Mouse (Mus musculus): Measurements from ENCODE around the gene Ankrd33b. TPM values are rescaled to one million over a fixed set of nuclear protein-coding genes. Genes with fewer than 3 reads are reported as not detected.

Gene Ankrd33b
- polyA plus RNA-seq, 1 experiment: 0.16 TPM

DNA sequence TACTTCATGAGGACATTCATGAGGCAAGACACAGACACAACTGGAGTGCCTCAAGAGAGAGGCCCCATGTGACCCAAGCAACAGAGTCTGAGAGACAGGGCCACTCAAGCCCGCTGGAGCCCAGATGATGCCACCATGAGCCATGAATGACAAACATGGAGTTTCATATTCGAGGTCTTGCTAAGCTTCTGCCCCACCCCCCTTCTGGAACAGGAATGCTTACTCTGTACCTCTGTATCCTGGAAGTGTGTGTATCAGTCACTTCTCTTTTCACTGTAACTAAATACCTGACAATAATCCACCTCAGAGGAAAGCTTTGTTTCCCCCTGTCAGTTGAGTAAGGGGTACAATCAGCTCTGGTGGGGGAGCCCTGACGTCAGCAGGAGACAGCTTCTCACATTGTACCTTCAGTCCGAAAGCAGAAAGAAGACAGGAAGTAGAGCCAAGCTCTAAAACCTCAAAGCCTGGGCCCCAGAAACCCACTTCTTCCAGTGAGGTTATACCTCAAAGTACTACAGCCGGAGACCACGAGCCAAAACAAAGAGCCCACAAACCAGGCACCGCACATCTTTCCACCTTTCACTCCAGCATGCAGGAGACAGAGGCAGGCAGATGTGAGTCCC is 34.9 kb downstream of the Ankrd33b start:
- H3K4me1 ChIP-seq (ENCODE audit: control insufficient read depth, insufficient read depth, low read length): peaks cover 2% of the 10 kb centered on the region; the same call in 1 of the 2 replicates
- H3K27ac ChIP-seq (ENCODE audit: insufficient read depth, low read length): no peak overlapping the region
- H3K4me3 ChIP-seq (ENCODE audit: insufficient read depth, low read length): no peak overlapping the region
- TF ChIP-seq POLR2A (IDR thresholded peaks at IDR 0.05; ENCODE audit: low read depth, low read length) (no peak), CTCF (IDR thresholded peaks at IDR 0.05; ENCODE audit: borderline replicate concordance, insufficient read depth, low read length) (no peak)

DNA sequence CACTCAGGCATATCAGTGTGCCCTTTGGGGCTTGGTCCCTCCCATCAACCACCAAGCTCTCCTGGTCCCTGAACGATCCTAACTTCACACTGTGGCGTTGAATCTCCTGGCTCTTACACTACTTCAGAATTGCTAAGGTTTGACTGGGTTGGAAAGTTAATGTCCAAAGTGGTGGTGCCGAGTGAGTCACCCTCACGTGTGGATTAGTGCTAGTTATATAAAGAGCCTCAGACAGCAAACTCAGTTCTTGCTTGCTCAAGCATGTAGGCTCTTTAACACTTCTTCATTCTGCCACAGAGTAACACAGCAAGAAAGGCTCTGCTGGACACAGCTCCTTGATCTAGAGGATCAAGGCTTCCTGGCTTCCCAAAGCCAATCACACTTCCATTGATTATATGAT is 35.8 kb downstream of the Ankrd33b start:
- Histone ChIP-seq H3K4me1 (ENCODE audit: control insufficient read depth, insufficient read depth, low read length) (no peaks in the 10 kb centered on the region), H3K27ac (ENCODE audit: insufficient read depth, low read length) (no peak overlapping the region), H3K4me3 (ENCODE audit: insufficient read depth, low read length) (no peak overlapping the region)
- TF ChIP-seq CTCF (IDR thresholded peaks at IDR 0.05; ENCODE audit: borderline replicate concordance, insufficient read depth, low read length): no peak

- H3K27ac ChIP-seq (ENCODE audit: insufficient read depth, low read length): no peak overlapping the region
- TF ChIP-seq CTCF (IDR thresholded peaks at IDR 0.05; ENCODE audit: borderline replicate concordance, insufficient read depth, low read length): no peak
- TF ChIP-seq POLR2A (IDR thresholded peaks at IDR 0.05; ENCODE audit: low read depth, low read length): no peak
- no peak overlapping the region for H3K4me3 ChIP-seq (ENCODE audit: insufficient read depth, low read length)
- H3K4me1 ChIP-seq (ENCODE audit: control insufficient read depth, insufficient read depth, low read length): no peaks in the 10 kb centered on the region
Measured at GRCm38 (mm10) chr15:31328082-31328614, 39.4 kb downstream of the Ankrd33b start.

GRCm38 (mm10) chr15:31325660-31326354 is 41.7 kb downstream of the Ankrd33b start:
- Histone ChIP-seq H3K4me1 (ENCODE audit: control insufficient read depth, insufficient read depth, low read length) (no peaks in the 10 kb centered on the region), H3K27ac (ENCODE audit: insufficient read depth, low read length) (no peak overlapping the region), H3K4me3 (ENCODE audit: insufficient read depth, low read length) (no peak overlapping the region)
- TF ChIP-seq CTCF (IDR thresholded peaks at IDR 0.05; ENCODE audit: borderline replicate concordance, insufficient read depth, low read length): no peak
- TF ChIP-seq POLR2A (IDR thresholded peaks at IDR 0.05; ENCODE audit: low read depth, low read length): no peak

DNA sequence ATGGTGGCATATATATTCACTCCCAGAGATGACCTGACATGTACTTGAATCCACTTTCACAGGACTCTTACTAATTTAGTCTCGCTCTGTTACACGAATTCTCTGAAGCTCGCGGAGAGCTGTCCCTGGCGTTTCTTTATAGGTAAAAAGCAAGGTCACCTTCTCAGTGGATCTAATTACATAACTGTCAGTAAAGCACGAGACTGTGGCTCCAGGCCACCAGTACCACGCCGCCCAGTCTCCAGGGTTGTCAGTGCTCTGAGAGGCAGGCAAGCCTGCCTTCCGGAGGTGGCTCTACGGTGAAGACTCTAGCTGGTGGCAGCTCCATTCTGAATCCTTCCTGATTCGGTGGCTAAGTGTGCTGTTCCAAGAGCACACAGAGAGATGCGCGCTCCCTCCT is 43.0 kb downstream of the Ankrd33b start:
- Histone ChIP-seq H3K27ac (ENCODE audit: insufficient read depth, low read length) (no peak overlapping the region), H3K4me3 (ENCODE audit: insufficient read depth, low read length) (no peak overlapping the region), H3K4me1 (ENCODE audit: control insufficient read depth, insufficient read depth, low read length) (no peaks in the 10 kb centered on the region)
- TF ChIP-seq POLR2A (IDR thresholded peaks at IDR 0.05; ENCODE audit: low read depth, low read length) (no peak), CTCF (IDR thresholded peaks at IDR 0.05; ENCODE audit: borderline replicate concordance, insufficient read depth, low read length) (no peak)

DNA sequence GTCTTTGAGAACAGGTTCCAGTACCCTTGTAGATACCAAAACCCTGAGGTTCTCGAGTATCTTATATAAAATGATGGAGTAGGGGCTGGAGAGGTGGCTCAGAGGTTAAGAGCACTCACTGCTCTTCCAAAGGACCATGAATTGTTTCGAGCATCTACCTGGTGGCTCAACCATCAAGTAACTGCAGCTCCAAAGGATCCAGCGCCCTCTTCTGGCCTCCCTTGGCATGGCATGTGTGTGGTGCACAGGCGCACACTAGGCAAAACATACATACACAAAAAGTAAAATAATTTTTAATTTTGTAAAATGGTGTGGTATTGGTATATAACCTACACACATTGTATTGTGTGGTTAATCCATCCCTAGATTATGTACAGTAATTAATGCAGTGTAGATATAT is 43.8 kb downstream of the Ankrd33b start:
- TF ChIP-seq POLR2A (IDR thresholded peaks at IDR 0.05; ENCODE audit: low read depth, low read length) (no peak), CTCF (IDR thresholded peaks at IDR 0.05; ENCODE audit: borderline replicate concordance, insufficient read depth, low read length) (0 out of 2 replicates have a peak, but pooled peaks have one; percentile 13)
- Histone ChIP-seq H3K4me3 (ENCODE audit: insufficient read depth, low read length) (no peak overlapping the region), H3K27ac (ENCODE audit: insufficient read depth, low read length) (no peak overlapping the region), H3K4me1 (ENCODE audit: control insufficient read depth, insufficient read depth, low read length) (no peaks in the 10 kb centered on the region)

DNA sequence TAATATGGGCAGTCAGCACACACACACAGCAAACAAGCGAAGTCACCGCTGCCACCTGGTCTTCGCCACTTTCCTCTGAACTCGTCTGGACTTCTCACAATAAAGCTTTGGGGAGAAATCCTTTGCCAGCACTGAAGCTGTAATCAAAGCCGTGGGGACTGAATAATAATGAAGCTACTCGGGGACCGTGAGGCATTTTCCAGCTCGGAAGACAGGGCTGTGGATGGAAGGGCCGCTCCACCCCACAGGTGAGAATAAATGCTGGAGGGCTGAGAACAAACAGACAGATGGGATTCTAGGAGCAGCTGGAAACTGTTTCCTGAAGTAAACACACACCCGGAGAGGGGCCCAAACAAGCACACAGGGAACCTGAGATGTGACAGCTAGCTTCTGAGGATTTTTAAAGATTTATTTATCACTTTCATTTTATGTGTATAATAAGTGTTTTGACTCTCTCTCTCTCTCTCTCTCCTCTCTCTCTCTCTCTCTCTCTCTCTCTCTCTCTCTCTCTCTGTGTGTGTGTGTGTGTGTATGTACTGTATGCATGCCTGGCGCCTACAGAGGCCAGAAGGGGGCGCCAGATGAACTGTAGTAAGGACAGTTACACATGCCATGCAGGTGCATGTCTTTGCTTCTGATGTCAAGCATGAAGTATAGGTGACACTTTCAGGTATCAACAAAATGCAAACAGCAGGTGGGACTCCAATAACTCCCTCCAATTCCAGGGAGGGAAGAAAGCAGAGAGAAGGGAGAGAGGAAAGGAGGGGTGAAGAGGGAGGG is 46.7 kb downstream of the Ankrd33b start:
- H3K4me3 ChIP-seq (ENCODE audit: insufficient read depth, low read length): no peak overlapping the region
- TF ChIP-seq POLR2A (IDR thresholded peaks at IDR 0.05; ENCODE audit: low read depth, low read length): no peak
- TF ChIP-seq CTCF (IDR thresholded peaks at IDR 0.05; ENCODE audit: borderline replicate concordance, insufficient read depth, low read length): no peak

GRCm38 (mm10) chr15:31319046-31319445 is 48.5 kb downstream of the Ankrd33b start:
- TF ChIP-seq CTCF (IDR thresholded peaks at IDR 0.05; ENCODE audit: borderline replicate concordance, insufficient read depth, low read length) (no peak), POLR2A (IDR thresholded peaks at IDR 0.05; ENCODE audit: low read depth, low read length) (no peak)
- Histone ChIP-seq H3K27ac (ENCODE audit: insufficient read depth, low read length) (no peak overlapping the region), H3K4me3 (ENCODE audit: insufficient read depth, low read length) (no peak overlapping the region), H3K4me1 (ENCODE audit: control insufficient read depth, insufficient read depth, low read length) (no peaks in the 10 kb centered on the region)

More for the DNA sequence above, 46.7 kb downstream of the Ankrd33b start:
- no peaks in the 10 kb centered on the region for H3K4me1 ChIP-seq (ENCODE audit: control insufficient read depth, insufficient read depth, low read length)
- H3K27ac ChIP-seq (ENCODE audit: insufficient read depth, low read length): no peak overlapping the region

DNA sequence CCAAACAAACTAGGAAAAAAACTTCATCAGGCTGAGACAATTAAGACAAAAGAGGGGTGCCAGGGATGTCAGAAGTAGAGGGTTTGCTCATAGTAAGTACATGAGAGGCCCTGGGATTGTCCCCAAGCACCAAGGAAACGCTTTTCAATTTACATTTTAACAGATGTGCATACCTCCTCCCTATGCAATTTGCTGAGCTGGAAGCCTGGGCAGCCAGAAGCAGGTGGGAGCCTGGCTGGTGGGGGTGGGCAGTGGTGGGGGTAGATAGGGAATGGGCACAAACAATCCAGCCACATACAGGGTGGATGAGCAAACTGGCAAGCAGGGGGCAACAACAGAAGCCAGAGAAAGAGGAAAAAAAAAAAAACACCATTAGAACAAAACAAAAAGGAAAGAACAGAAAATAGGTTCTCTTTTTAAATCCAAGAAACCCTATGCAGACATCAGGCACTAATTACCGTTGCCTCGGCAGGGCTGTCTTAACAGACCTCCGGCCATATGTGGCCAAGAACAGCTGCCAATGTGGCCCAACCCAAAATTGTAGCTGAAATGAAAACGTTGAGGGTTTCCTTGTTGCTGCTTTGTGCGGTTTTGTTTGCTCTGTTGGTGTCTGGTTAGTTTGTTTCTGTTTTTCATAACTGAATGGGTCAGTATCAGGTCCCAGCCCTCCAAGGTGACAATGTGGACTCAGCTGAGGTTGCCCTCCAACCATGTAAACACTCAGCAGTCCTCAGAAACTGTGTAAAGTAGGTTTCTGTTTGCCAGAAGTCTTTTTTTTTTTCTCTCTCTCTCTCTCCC is 49.2 kb downstream of the Ankrd33b start:
- no peak overlapping the region for H3K4me3 ChIP-seq (ENCODE audit: insufficient read depth, low read length)
- no peak for TF ChIP-seq POLR2A (IDR thresholded peaks at IDR 0.05; ENCODE audit: low read depth, low read length)
- no peak overlapping the region for H3K27ac ChIP-seq (ENCODE audit: insufficient read depth, low read length)
- no peaks in the 10 kb centered on the region for H3K4me1 ChIP-seq (ENCODE audit: control insufficient read depth, insufficient read depth, low read length)

Data from embryonic fibroblast, embryonic 13.5 days (primary cell).